Mouse (Mus musculus) neural tube, embryonic 15.5 days (tissue): ENCODE data around the gene Smok2a. TPM values are rescaled to one million over a fixed set of nuclear protein-coding genes. Genes with fewer than 3 reads are reported as not detected.
"Not testable (repeated sequence)": the region's sequence is repeated elsewhere in the genome, so short reads cannot be mapped to it uniquely, and the experiment has no call there.

Experiments used
- ATAC-seq: fragments of 200-750 bp; cut with Nextera tagmentation; 2 replicates; pipeline ENCODE4 v1.8.0; 2017; ENCODE audit warnings: mild to moderate bottlenecking, moderate TSS enrichment, moderate library complexity; ENCODE audit not compliant: low FRiP score
- H3K27ac ChIP-seq: fragments of 300-500 bp; sonication (generic); replicated peaks from 2 replicates; pipeline ENCODE4 v1.5.1; 2015; ENCODE audit warnings: mild to moderate bottlenecking, inconsistent platforms
- H3K27me3 ChIP-seq: fragments of 300-500 bp; sonication (generic); replicated peaks from 2 replicates; pipeline ENCODE4 v1.6.1; 2015; ENCODE audit warnings: inconsistent platforms
- H3K36me3 ChIP-seq: fragments of 300-500 bp; sonication (generic); 2 replicates; pipeline ENCODE4 v1.6.1; 2015; ENCODE audit warnings: inconsistent platforms
- H3K4me1 ChIP-seq: fragments of 300-500 bp; sonication (generic); 2 replicates; pipeline ENCODE4 v1.6.1; 2015; ENCODE audit warnings: inconsistent platforms
- H3K4me2 ChIP-seq: fragments of 300-500 bp; sonication (generic); 2 replicates; pipeline ENCODE4 v1.6.1; 2015; ENCODE audit warnings: inconsistent platforms, mild to moderate bottlenecking, moderate library complexity
- H3K4me3 ChIP-seq: fragments of 300-500 bp; sonication (generic); replicated peaks from 2 replicates; pipeline ENCODE4 v1.5.1; 2015; ENCODE audit warnings: mild to moderate bottlenecking, inconsistent platforms
- H3K9ac ChIP-seq: fragments of 300-500 bp; sonication (generic); replicated peaks from 2 replicates; pipeline ENCODE4 v1.6.1; 2015; ENCODE audit warnings: mild to moderate bottlenecking, inconsistent platforms
- H3K9me3 ChIP-seq: fragments of 300-500 bp; sonication (generic); replicated peaks from 2 replicates; pipeline ENCODE4 v1.6.1; 2016; ENCODE audit warnings: inconsistent platforms
- WGBS: fragments of 180-500 bp; shearing (Covaris S2); methylation state at CpG from one replicate; pipeline ENCODE4 v1.1.7; 2015; ENCODE audit warnings: mixed read lengths; 5-methylcytosine and 5-hydroxymethylcytosine counted together
- polyA plus RNA-seq: library from polyadenylated mRNA; unstranded; fragments of >200 nt; fragmentation: Nextera tagmentation; extraction: Ambion mirVana; gene quantifications from 2 replicates; pipeline ENCODE4 v1.2.1, GENCODE M21; 2015

The Smok2a gene
- not detected in 2 replicates for polyA plus RNA-seq

- Histone ChIP-seq H3K4me3 (no peak within 1 kb of the TSS), H3K9ac (no peak within 1 kb of the TSS), H3K36me3 (no peaks in the 10 kb centered on the region), H3K27ac (no peak within 1 kb of the TSS), H3K4me1 (no peaks in the 10 kb centered on the region), H3K4me2 (no peak within 1 kb of the TSS), H3K9me3 (peaks cover 86% of the 10 kb centered on the region), H3K27me3 (no peaks in the 10 kb centered on the region)
- 86% methylated on average over 3 of the region's 3 CpGs for WGBS
- no peak for ATAC-seq
These were observed at the start of gene Smok2a for GRCm38 (mm10) chr17:13220888-13221287. Smok2a (plus strand) TSS chr17:13221188.

- not testable (repeated sequence) for H3K4me2 ChIP-seq, H3K36me3 ChIP-seq, H3K27ac ChIP-seq, H3K4me3 ChIP-seq, ATAC-seq, H3K4me1 ChIP-seq, H3K9me3 ChIP-seq, H3K27me3 ChIP-seq, H3K9ac ChIP-seq
- 90% methylated on average over 6 of the region's 6 CpGs for WGBS
These were observed 47.4 kb upstream of the Smok2a start for GRCm38 (mm10) chr17:13173578-13173977.

- H3K36me3 ChIP-seq, H3K9ac ChIP-seq, H3K27me3 ChIP-seq, H3K27ac ChIP-seq, ATAC-seq, H3K4me3 ChIP-seq, H3K4me1 ChIP-seq, H3K9me3 ChIP-seq, H3K4me2 ChIP-seq: not testable (repeated sequence)
- 57% methylated on average over 2 of the region's 3 CpGs for WGBS
These were observed 47.0 kb upstream of the Smok2a start for GRCm38 (mm10) chr17:13174029-13174428.

GRCm38 (mm10) chr17:13175609-13176008, 45.4 kb upstream of the Smok2a start:
- not testable (repeated sequence) for H3K9ac ChIP-seq, H3K4me1 ChIP-seq, H3K4me2 ChIP-seq, ATAC-seq, H3K4me3 ChIP-seq, H3K27ac ChIP-seq, H3K36me3 ChIP-seq, H3K27me3 ChIP-seq
- 14% methylated on average over 1 of the region's 1 CpGs for WGBS
- H3K9me3 ChIP-seq, result peaks cover 12% of the 10 kb centered on the region

- not testable (repeated sequence) for ATAC-seq
- 60% methylated on average over 1 of the region's 1 CpGs for WGBS
These were observed 43.2 kb upstream of the Smok2a start for GRCm38 (mm10) chr17:13177796-13178195.

GRCm38 (mm10) chr17:13179021-13179420, 42.0 kb upstream of the Smok2a start:
- H3K36me3 ChIP-seq, H3K4me2 ChIP-seq, H3K4me1 ChIP-seq, ATAC-seq, H3K27me3 ChIP-seq, H3K9ac ChIP-seq, H3K27ac ChIP-seq, H3K4me3 ChIP-seq: not testable (repeated sequence)
- 88% methylated on average over 4 of the region's 4 CpGs for WGBS
- H3K9me3 ChIP-seq, result peaks cover 25% of the 10 kb centered on the region

More at GRCm38 (mm10) chr17:13177796-13178195, 43.2 kb upstream of the Smok2a start:
- not testable (repeated sequence) for H3K9ac ChIP-seq, H3K4me2 ChIP-seq, H3K4me3 ChIP-seq, H3K36me3 ChIP-seq, H3K4me1 ChIP-seq, H3K27me3 ChIP-seq, H3K27ac ChIP-seq
- H3K9me3 ChIP-seq, result peaks cover 21% of the 10 kb centered on the region

- WGBS, result 92% methylated on average over 5 of the region's 5 CpGs
These were observed 40.5 kb upstream of the Smok2a start for GRCm38 (mm10) chr17:13180491-13180890.

GRCm38 (mm10) chr17:13182712-13183111, 38.3 kb upstream of the Smok2a start:
- not testable (repeated sequence) for H3K4me3 ChIP-seq, H3K27me3 ChIP-seq, H3K4me2 ChIP-seq, H3K36me3 ChIP-seq, ATAC-seq, H3K4me1 ChIP-seq, H3K9ac ChIP-seq, H3K27ac ChIP-seq
- H3K9me3 ChIP-seq, result peaks cover 41% of the 10 kb centered on the region
- 72% methylated on average over 3 of the region's 4 CpGs for WGBS

More at GRCm38 (mm10) chr17:13180491-13180890, 40.5 kb upstream of the Smok2a start:
- not testable (repeated sequence) for H3K27me3 ChIP-seq, ATAC-seq, H3K9ac ChIP-seq, H3K4me2 ChIP-seq, H3K36me3 ChIP-seq, H3K27ac ChIP-seq, H3K4me1 ChIP-seq, H3K4me3 ChIP-seq
- peaks cover 32% of the 10 kb centered on the region for H3K9me3 ChIP-seq

- peaks cover 39% of the 10 kb centered on the region for H3K9me3 ChIP-seq
These were observed 36.5 kb upstream of the Smok2a start for GRCm38 (mm10) chr17:13184514-13184913.

GRCm38 (mm10) chr17:13186541-13186940, 34.4 kb upstream of the Smok2a start:
- not testable (repeated sequence) for H3K27me3 ChIP-seq, H3K4me1 ChIP-seq, H3K27ac ChIP-seq, H3K4me2 ChIP-seq, H3K36me3 ChIP-seq, H3K4me3 ChIP-seq, ATAC-seq, H3K9ac ChIP-seq
- 84% methylated on average over 6 of the region's 6 CpGs for WGBS
- peaks cover 34% of the 10 kb centered on the region for H3K9me3 ChIP-seq

More at GRCm38 (mm10) chr17:13184514-13184913, 36.5 kb upstream of the Smok2a start:
- H3K27ac ChIP-seq, H3K27me3 ChIP-seq, H3K4me2 ChIP-seq, H3K4me1 ChIP-seq, H3K9ac ChIP-seq, H3K4me3 ChIP-seq, H3K36me3 ChIP-seq, ATAC-seq: not testable (repeated sequence)
- 96% methylated on average over 4 of the region's 5 CpGs for WGBS

GRCm38 (mm10) chr17:13187621-13188020, 33.4 kb upstream of the Smok2a start:
- H3K4me3 ChIP-seq, ATAC-seq, H3K27me3 ChIP-seq, H3K4me2 ChIP-seq, H3K27ac ChIP-seq, H3K9ac ChIP-seq, H3K4me1 ChIP-seq, H3K36me3 ChIP-seq: not testable (repeated sequence)
- H3K9me3 ChIP-seq, result peaks cover 32% of the 10 kb centered on the region
- WGBS, result 70% methylated on average over 6 of the region's 6 CpGs

- H3K36me3 ChIP-seq, H3K4me3 ChIP-seq, H3K4me1 ChIP-seq, H3K4me2 ChIP-seq, ATAC-seq, H3K27ac ChIP-seq, H3K27me3 ChIP-seq, H3K9ac ChIP-seq: not testable (repeated sequence)
- H3K9me3 ChIP-seq, result peaks cover 34% of the 10 kb centered on the region
- 92% methylated on average over 2 of the region's 2 CpGs for WGBS
These were observed 32.1 kb upstream of the Smok2a start for GRCm38 (mm10) chr17:13188846-13189245.
